Mouse (Mus musculus): ENCODE results near the gene Por. TPM values are rescaled to one million over a fixed set of nuclear protein-coding genes. Genes with fewer than 3 reads are reported as not detected.

The Por gene
- total and polyA plus RNA-seq, 3 experiments, result 26.7 to 91.1 (median 90.4) TPM

GRCm38 (mm10) chr5:135659956-135660355 lies 9.9 kb upstream of the Por start:
- TF ChIP-seq GATA2 (IDR thresholded peaks at IDR 0.05; ENCODE audit: borderline replicate concordance, low read depth, low read length) (no peak), TAL1 (conservative IDR thresholded peaks at IDR 0.05; ENCODE audit: low read depth, low read length) (no peak), POLR2AphosphoS5 (IDR thresholded peaks at IDR 0.05; ENCODE audit: insufficient replicate concordance, low read depth, low read length) (no peak), CTCF (IDR thresholded peaks at IDR 0.05; ENCODE audit: low read depth, low read length) (no peak), GATA1 (IDR thresholded peaks at IDR 0.05; ENCODE audit: borderline replicate concordance, low read length) (no peak)
- Histone ChIP-seq H3K27me3 (ENCODE audit: insufficient read depth, low read length) (peaks cover 26% of the 10 kb centered on the region), H3K4me3 (ENCODE audit: low read depth, low read length) (no peak overlapping the region), H3K9me3 (replicated peaks) (no peaks in the 10 kb centered on the region), H3K36me3 (replicated peaks) (no peaks in the 10 kb centered on the region), H3K4me1 (ENCODE audit: insufficient read depth, low read depth, low read length) (0 out of 2 replicates have a peak, but pooled peaks cover 4% of the 10 kb centered on the region)
- no peak for ATAC-seq (ENCODE audit: extremely low read depth, insufficient number of reproducible peaks, low FRiP score, poor library complexity, severe bottlenecking)
- no peak for DNase-seq (ENCODE audit: low spot score)

DNA sequence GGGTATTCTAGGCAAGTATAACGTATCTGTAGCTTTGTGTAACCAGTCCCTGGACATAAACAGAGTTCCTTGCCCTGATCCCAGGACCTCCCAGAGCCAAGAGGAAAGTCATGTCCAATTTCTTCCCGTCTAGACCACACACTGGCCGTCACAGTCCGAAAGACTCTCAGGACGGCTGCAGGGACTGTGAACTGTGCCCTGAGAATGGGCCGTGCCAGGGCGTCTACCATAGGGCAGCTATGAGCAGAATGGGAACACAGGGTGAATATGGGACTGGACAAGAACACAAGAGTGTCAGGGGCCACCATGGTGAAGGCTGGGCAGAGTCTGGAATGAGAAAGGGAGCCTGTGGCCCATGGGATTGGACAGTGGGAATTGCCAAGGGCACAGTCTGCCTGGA lies 9.3 kb upstream of the Por start:
- no peak for DNase-seq (ENCODE audit: low spot score)
- no peaks in the 10 kb centered on the region for H3K36me3 ChIP-seq (replicated peaks)
- TF ChIP-seq CTCF (IDR thresholded peaks at IDR 0.05; ENCODE audit: low read depth, low read length) (no peak), GATA2 (IDR thresholded peaks at IDR 0.05; ENCODE audit: borderline replicate concordance, low read depth, low read length) (no peak), TAL1 (conservative IDR thresholded peaks at IDR 0.05; ENCODE audit: low read depth, low read length) (no peak), GATA1 (IDR thresholded peaks at IDR 0.05; ENCODE audit: borderline replicate concordance, low read length) (no peak), POLR2AphosphoS5 (IDR thresholded peaks at IDR 0.05; ENCODE audit: insufficient replicate concordance, low read depth, low read length) (no peak)

GRCm38 (mm10) chr5:135666890-135667289 lies 2.9 kb upstream of the Por start:
- no peak for ATAC-seq (ENCODE audit: extremely low read depth, insufficient number of reproducible peaks, low FRiP score, poor library complexity, severe bottlenecking)
- peaks cover 10% of the 10 kb centered on the region; the same call in 1 of the 2 replicates for H3K27me3 ChIP-seq (ENCODE audit: insufficient read depth, low read length)
- peaks cover 6% of the 10 kb centered on the region for H3K4me1 ChIP-seq (ENCODE audit: insufficient read depth, low read depth, low read length)
- H3K4me3 ChIP-seq (ENCODE audit: low read depth, low read length), result no peak overlapping the region
- TF ChIP-seq TAL1 (conservative IDR thresholded peaks at IDR 0.05; ENCODE audit: low read depth, low read length) (no peak), GATA2 (IDR thresholded peaks at IDR 0.05; ENCODE audit: borderline replicate concordance, low read depth, low read length) (no peak), POLR2AphosphoS5 (IDR thresholded peaks at IDR 0.05; ENCODE audit: insufficient replicate concordance, low read depth, low read length) (no peak), GATA1 (IDR thresholded peaks at IDR 0.05; ENCODE audit: borderline replicate concordance, low read length) (no peak), CTCF (IDR thresholded peaks at IDR 0.05; ENCODE audit: low read depth, low read length) (no peak)
- H3K36me3 ChIP-seq (replicated peaks), result no peaks in the 10 kb centered on the region
- no peaks in the 10 kb centered on the region for H3K9me3 ChIP-seq (replicated peaks)
- DNase-seq (ENCODE audit: low spot score), result no peak

More for the DNA sequence above, 9.3 kb upstream of the Por start:
- Histone ChIP-seq H3K4me1 (ENCODE audit: insufficient read depth, low read depth, low read length) (0 out of 2 replicates have a peak, but pooled peaks cover 4% of the 10 kb centered on the region), H3K9me3 (replicated peaks) (no peaks in the 10 kb centered on the region), H3K4me3 (ENCODE audit: low read depth, low read length) (no peak overlapping the region), H3K27me3 (ENCODE audit: insufficient read depth, low read length) (peaks cover 26% of the 10 kb centered on the region)
- no peak for ATAC-seq (ENCODE audit: extremely low read depth, insufficient number of reproducible peaks, low FRiP score, poor library complexity, severe bottlenecking)

DNA sequence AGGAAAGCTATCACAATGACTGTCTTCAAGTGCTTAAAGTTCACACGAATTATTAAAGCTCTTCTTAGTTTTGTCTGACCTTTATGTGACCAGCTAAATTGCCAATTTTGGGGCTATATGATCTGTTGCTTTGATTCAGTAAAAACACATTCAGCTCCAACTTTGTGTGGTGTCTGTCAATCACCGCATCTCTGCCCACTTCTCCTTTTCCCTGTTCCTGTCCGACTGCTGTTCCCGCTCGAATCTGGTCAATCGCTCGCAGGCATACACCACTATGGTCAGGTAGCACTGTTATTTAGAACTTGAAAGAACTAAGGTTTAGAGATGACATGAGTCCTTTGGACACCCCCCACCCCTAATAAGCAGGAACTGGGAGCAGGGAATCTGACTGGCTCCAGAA lies 1.8 kb upstream of the Por start:
- DNase-seq (ENCODE audit: low spot score) (no peak), ATAC-seq (ENCODE audit: extremely low read depth, insufficient number of reproducible peaks, low FRiP score, poor library complexity, severe bottlenecking) (no peak)
- Histone ChIP-seq H3K27me3 (ENCODE audit: insufficient read depth, low read length) (peaks cover 10% of the 10 kb centered on the region; the same call in 1 of the 2 replicates), H3K4me3 (ENCODE audit: low read depth, low read length) (no peak overlapping the region), H3K9me3 (replicated peaks) (no peaks in the 10 kb centered on the region), H3K36me3 (replicated peaks) (no peaks in the 10 kb centered on the region), H3K4me1 (ENCODE audit: insufficient read depth, low read depth, low read length) (peaks cover 6% of the 10 kb centered on the region)
- TF ChIP-seq CTCF (IDR thresholded peaks at IDR 0.05; ENCODE audit: low read depth, low read length) (no peak), POLR2AphosphoS5 (IDR thresholded peaks at IDR 0.05; ENCODE audit: insufficient replicate concordance, low read depth, low read length) (no peak), TAL1 (conservative IDR thresholded peaks at IDR 0.05; ENCODE audit: low read depth, low read length) (no peak), GATA1 (IDR thresholded peaks at IDR 0.05; ENCODE audit: borderline replicate concordance, low read length) (no peak), GATA2 (IDR thresholded peaks at IDR 0.05; ENCODE audit: borderline replicate concordance, low read depth, low read length) (no peak)

- no peak for DNase-seq (ENCODE audit: low spot score)
- H3K4me1 ChIP-seq (ENCODE audit: insufficient read depth, low read depth, low read length), result peaks cover 9% of the 10 kb centered on the region
- ATAC-seq (ENCODE audit: extremely low read depth, insufficient number of reproducible peaks, low FRiP score, poor library complexity, severe bottlenecking), result no peak
- H3K4me3 ChIP-seq (ENCODE audit: low read depth, low read length), result no peak overlapping the region
- TF ChIP-seq GATA2 (IDR thresholded peaks at IDR 0.05; ENCODE audit: borderline replicate concordance, low read depth, low read length) (no peak), GATA1 (IDR thresholded peaks at IDR 0.05; ENCODE audit: borderline replicate concordance, low read length) (no peak), TAL1 (conservative IDR thresholded peaks at IDR 0.05; ENCODE audit: low read depth, low read length) (no peak), CTCF (IDR thresholded peaks at IDR 0.05; ENCODE audit: low read depth, low read length) (no peak), POLR2AphosphoS5 (IDR thresholded peaks at IDR 0.05; ENCODE audit: insufficient replicate concordance, low read depth, low read length) (no peak)
- no peaks in the 10 kb centered on the region for H3K36me3 ChIP-seq (replicated peaks)
- no peaks in the 10 kb centered on the region for H3K9me3 ChIP-seq (replicated peaks)
- H3K27me3 ChIP-seq (ENCODE audit: insufficient read depth, low read length), result peaks cover 8% of the 10 kb centered on the region
Observed at GRCm38 (mm10) chr5:135670881-135671280, 1.0 kb downstream of the Por start.

- no peak overlapping the region for H3K4me3 ChIP-seq (ENCODE audit: low read depth, low read length)
- H3K36me3 ChIP-seq (replicated peaks), result no peaks in the 10 kb centered on the region
- H3K4me1 ChIP-seq (ENCODE audit: insufficient read depth, low read depth, low read length), result peaks cover 9% of the 10 kb centered on the region
- H3K27me3 ChIP-seq (ENCODE audit: insufficient read depth, low read length), result peaks cover 7% of the 10 kb centered on the region
- no peak for DNase-seq (ENCODE audit: low spot score)
- ATAC-seq (ENCODE audit: extremely low read depth, insufficient number of reproducible peaks, low FRiP score, poor library complexity, severe bottlenecking), result no peak
- TF ChIP-seq GATA1 (IDR thresholded peaks at IDR 0.05; ENCODE audit: borderline replicate concordance, low read length) (no peak), TAL1 (conservative IDR thresholded peaks at IDR 0.05; ENCODE audit: low read depth, low read length) (no peak), GATA2 (IDR thresholded peaks at IDR 0.05; ENCODE audit: borderline replicate concordance, low read depth, low read length) (no peak), POLR2AphosphoS5 (IDR thresholded peaks at IDR 0.05; ENCODE audit: insufficient replicate concordance, low read depth, low read length) (no peak), CTCF (IDR thresholded peaks at IDR 0.05; ENCODE audit: low read depth, low read length) (no peak)
- H3K9me3 ChIP-seq (replicated peaks), result no peaks in the 10 kb centered on the region
Observed at GRCm38 (mm10) chr5:135672509-135672908, 2.7 kb downstream of the Por start.

Data from G1E (cell line).